Mouse (Mus musculus) cerebellum, postnatal 36 days (tissue): ENCODE data around the gene Trappc6a.

ENCODE experiments used
- DNase-seq, 2 experiments: peaks; one replicate each; pipeline ENCODE4 v3.0.0; 2021 to 2022; ENCODE audit warnings: mixed read lengths in 2 of 2

The Trappc6a gene

GRCm38 (mm10) chr7:19508150-19508923 lies at the start of gene Trappc6a, which contains the start of gene Bloc1s3:
TSS of gene Trappc6a (plus strand) at chr7:19508395.
TSS of gene Bloc1s3 (minus strand) at chr7:19508367.
- peak; percentile 91 to 95 for DNase-seq

- DNase-seq: peak; percentile 70 to 74
Measured at GRCm38 (mm10) chr7:19458591-19459111, 49.5 kb upstream of the Trappc6a start, which contains the start of gene Mark4. TSS of gene Mark4 (minus strand) at chr7:19458821.

- DNase-seq: no peak
Measured at GRCm38 (mm10) chr7:19459144-19459870, 48.9 kb upstream of the Trappc6a start.

- DNase-seq: no peak
Measured at GRCm38 (mm10) chr7:19460500-19460899, 47.7 kb upstream of the Trappc6a start.

- peak; percentile 71 to 79 for DNase-seq
Measured at GRCm38 (mm10) chr7:19461488-19461887, 46.7 kb upstream of the Trappc6a start.

- no peak for DNase-seq
Measured at GRCm38 (mm10) chr7:19462443-19462842, 45.8 kb upstream of the Trappc6a start.

- DNase-seq: no peak
Measured at GRCm38 (mm10) chr7:19462884-19463381, 45.3 kb upstream of the Trappc6a start, which contains the start of gene Exoc3l2. TSS of gene Exoc3l2 (plus strand) at chr7:19463331.

- DNase-seq: no peak
Measured at GRCm38 (mm10) chr7:19464367-19465307, 43.6 kb upstream of the Trappc6a start.

GRCm38 (mm10) chr7:19466602-19467145 lies 41.5 kb upstream of the Trappc6a start:
- DNase-seq: no peak

- DNase-seq: no peak
Measured at GRCm38 (mm10) chr7:19467638-19468037, 40.6 kb upstream of the Trappc6a start.

GRCm38 (mm10) chr7:19468279-19468678 lies 39.9 kb upstream of the Trappc6a start:
- DNase-seq: no peak

- no peak for DNase-seq
Measured at GRCm38 (mm10) chr7:19469404-19469803, 38.8 kb upstream of the Trappc6a start.

GRCm38 (mm10) chr7:19470308-19470707 lies 37.9 kb upstream of the Trappc6a start:
- DNase-seq: no peak

GRCm38 (mm10) chr7:19472403-19472802 lies 35.8 kb upstream of the Trappc6a start:
- no peak for DNase-seq

GRCm38 (mm10) chr7:19473875-19474443 lies 34.2 kb upstream of the Trappc6a start:
- DNase-seq: peak; percentile 64 to 72

- DNase-seq: no peak
Measured at GRCm38 (mm10) chr7:19477084-19477483, 31.1 kb upstream of the Trappc6a start.

- DNase-seq: no peak
Measured at GRCm38 (mm10) chr7:19477624-19478384, 30.4 kb upstream of the Trappc6a start.

- DNase-seq: no peak
Measured at GRCm38 (mm10) chr7:19483281-19483680, 24.9 kb upstream of the Trappc6a start.

- no peak for DNase-seq
Measured at GRCm38 (mm10) chr7:19485488-19485887, 22.7 kb upstream of the Trappc6a start.

GRCm38 (mm10) chr7:19486549-19486948 lies 21.6 kb upstream of the Trappc6a start:
- DNase-seq: no peak

- DNase-seq: no peak
Measured at GRCm38 (mm10) chr7:19489525-19489924, 18.7 kb upstream of the Trappc6a start.
